In genomic region chr1:61164271-61164670, GRCm38 (mm10) we compare ENCODE assay signal across 14 mouse cellular contexts.
"Had no signal": no experiment of that assay in that cellular context is flagged by ENCODE, and none has a peak within 500 bp of the region (broad histone marks: within the 10 kb centered on the region; RNA-seq: fewer than 3 reads in every experiment).

No protein-coding gene starts in this region.

- DNase-seq: gastrocnemius, adult 2 months; gastrocnemius, postnatal 10 days; gastrocnemius, postnatal 25 days; heart, adult 2 months; heart, postnatal 14 days; heart, postnatal 36 days; kidney, adult 18-20 months; kidney, adult 8-10 months; kidney, postnatal 10 days; kidney, postnatal 25 days; kidney, postnatal 4 days; liver; liver, embryonic 13.5 days; liver, postnatal 0 days had no signal
